Mouse (Mus musculus) lung, embryonic 15.5 days (tissue): ENCODE data around the gene Rho. TPM values are rescaled to one million over a fixed set of nuclear protein-coding genes. Genes with fewer than 3 reads are reported as not detected.

ENCODE experiments used
- ATAC-seq: fragments of 200-750 bp; cut with Nextera tagmentation; 2 replicates; pipeline ENCODE4 v1.8.0; 2017; ENCODE audit warnings: moderate number of reproducible peaks, borderline replicate concordance; ENCODE audit not compliant: low FRiP score, low TSS enrichment; ENCODE audit errors: extremely low read depth
- H3K27ac ChIP-seq: fragments of 300-500 bp; sonication (generic); 2 replicates; pipeline ENCODE4 v1.5.1; 2015; ENCODE audit warnings: moderate library complexity, mild to moderate bottlenecking, inconsistent platforms
- H3K27me3 ChIP-seq: fragments of 300-500 bp; sonication (generic); 2 replicates; pipeline ENCODE4 v1.6.1; 2015; ENCODE audit warnings: inconsistent platforms
- H3K36me3 ChIP-seq: fragments of 300-500 bp; sonication (generic); 2 replicates; pipeline ENCODE4 v1.6.1; 2015; ENCODE audit warnings: inconsistent platforms
- H3K4me1 ChIP-seq: fragments of 300-500 bp; sonication (generic); 2 replicates; pipeline ENCODE4 v1.6.1; 2015; ENCODE audit warnings: inconsistent platforms
- H3K4me2 ChIP-seq: fragments of 300-500 bp; sonication (generic); 2 replicates; pipeline ENCODE4 v1.6.1; 2015; ENCODE audit warnings: inconsistent platforms, mild to moderate bottlenecking, moderate library complexity
- H3K4me3 ChIP-seq: fragments of 300-500 bp; sonication (generic); 2 replicates; pipeline ENCODE4 v1.5.1; 2015; ENCODE audit warnings: mild to moderate bottlenecking, inconsistent platforms
- H3K9ac ChIP-seq: fragments of 300-500 bp; sonication (generic); 2 replicates; pipeline ENCODE4 v1.6.1; 2015; ENCODE audit warnings: inconsistent platforms
- H3K9me3 ChIP-seq: fragments of 300-500 bp; sonication (generic); 2 replicates; pipeline ENCODE4 v1.6.1; 2016; ENCODE audit warnings: inconsistent platforms
- WGBS: fragments of 180-500 bp; shearing (Covaris S2); methylation state at CpG from one replicate; pipeline ENCODE4 v1.1.7; 2015; 5-methylcytosine and 5-hydroxymethylcytosine counted together
- polyA plus RNA-seq: library from polyadenylated mRNA; unstranded; fragments of >200 nt; fragmentation: Nextera tagmentation; extraction: Ambion mirVana; gene quantifications from 2 replicates; pipeline ENCODE4 v1.2.1, GENCODE M21; 2015

The Rho gene
- polyA plus RNA-seq, result 0.20 and 0.35 TPM in 2 replicates

- no peaks in the 10 kb centered on the region for H3K36me3 ChIP-seq
- peaks cover 7% of the 10 kb centered on the region; the same call in 1 of the 2 replicates for H3K4me1 ChIP-seq
- ATAC-seq, result no peak
- 87% methylated on average over 14 of the region's 14 CpGs for WGBS
- H3K9ac ChIP-seq, result no peak within 1 kb of the TSS
- no peaks in the 10 kb centered on the region for H3K27me3 ChIP-seq
- H3K4me2 ChIP-seq, result no peak within 1 kb of the TSS
- H3K27ac ChIP-seq, result no peak within 1 kb of the TSS
- no peak within 1 kb of the TSS for H3K4me3 ChIP-seq
- H3K9me3 ChIP-seq, result no peaks in the 10 kb centered on the region
These were observed at the start of gene Rho for GRCm38 (mm10) chr6:115931639-115932038. Gene Rho (plus strand): TSS chr6:115931748.

- no peak overlapping the region for H3K4me2 ChIP-seq
- H3K36me3 ChIP-seq, result peaks cover 14% of the 10 kb centered on the region
- peak; percentile 25; the same call in 1 of the 2 replicates for ATAC-seq
- H3K27me3 ChIP-seq, result no peaks in the 10 kb centered on the region
- 0 out of 2 replicates have a peak overlapping the region, but pooled peaks have one; percentile 25 for H3K27ac ChIP-seq
- H3K9me3 ChIP-seq, result no peaks in the 10 kb centered on the region
- no peak overlapping the region for H3K4me3 ChIP-seq
- peaks cover 22% of the 10 kb centered on the region for H3K4me1 ChIP-seq
- no peak overlapping the region for H3K9ac ChIP-seq
These were observed 47.5 kb upstream of the Rho start for GRCm38 (mm10) chr6:115884018-115884417.

- Histone ChIP-seq H3K36me3 (peaks cover 14% of the 10 kb centered on the region), H3K4me1 (peaks cover 21% of the 10 kb centered on the region), H3K9me3 (no peaks in the 10 kb centered on the region), H3K4me3 (no peak overlapping the region), H3K27ac (no peak overlapping the region), H3K4me2 (no peak overlapping the region), H3K27me3 (no peaks in the 10 kb centered on the region), H3K9ac (no peak overlapping the region)
- WGBS, result 55% methylated on average over 4 of the region's 4 CpGs
- ATAC-seq, result no peak
These were observed 44.7 kb upstream of the Rho start for GRCm38 (mm10) chr6:115886894-115887293.

- no peak overlapping the region for H3K9ac ChIP-seq
- peaks cover 28% of the 10 kb centered on the region for H3K4me1 ChIP-seq
- H3K27me3 ChIP-seq, result no peaks in the 10 kb centered on the region
- WGBS, result 96% methylated on average over 3 of the region's 3 CpGs
- ATAC-seq, result no peak
- no peak overlapping the region for H3K27ac ChIP-seq
- no peak overlapping the region for H3K4me3 ChIP-seq
- H3K9me3 ChIP-seq, result no peaks in the 10 kb centered on the region
- H3K36me3 ChIP-seq, result peaks cover 14% of the 10 kb centered on the region
- no peak overlapping the region for H3K4me2 ChIP-seq
These were observed 43.3 kb upstream of the Rho start for GRCm38 (mm10) chr6:115888296-115888695.

GRCm38 (mm10) chr6:115890601-115891000 is 40.9 kb upstream of the Rho start:
- Histone ChIP-seq H3K4me2 (no peak overlapping the region), H3K4me3 (no peak overlapping the region), H3K9me3 (no peaks in the 10 kb centered on the region), H3K27me3 (no peaks in the 10 kb centered on the region), H3K4me1 (peaks cover 28% of the 10 kb centered on the region), H3K9ac (no peak overlapping the region; the same call in 1 of the 2 replicates), H3K36me3 (peaks cover 19% of the 10 kb centered on the region), H3K27ac (peak overlapping the region; percentile 89)
- WGBS, result 57% methylated on average over 8 of the region's 8 CpGs
- no peak for ATAC-seq

- H3K9me3 ChIP-seq, result no peaks in the 10 kb centered on the region
- peak; percentile 50 for ATAC-seq
- H3K27me3 ChIP-seq, result no peaks in the 10 kb centered on the region
- peaks cover 28% of the 10 kb centered on the region for H3K4me1 ChIP-seq
- peak overlapping the region; percentile 89 for H3K27ac ChIP-seq
- H3K9ac ChIP-seq, result no peak overlapping the region
- no peak overlapping the region for H3K4me2 ChIP-seq
- WGBS, result 36% methylated on average over 6 of the region's 6 CpGs
- H3K36me3 ChIP-seq, result peaks cover 19% of the 10 kb centered on the region
- H3K4me3 ChIP-seq, result no peak overlapping the region
These were observed 40.5 kb upstream of the Rho start for GRCm38 (mm10) chr6:115891061-115891460.

GRCm38 (mm10) chr6:115891497-115892061 is 40.0 kb upstream of the Rho start:
- H3K27me3 ChIP-seq, result no peaks in the 10 kb centered on the region
- H3K9me3 ChIP-seq, result no peaks in the 10 kb centered on the region
- WGBS, result 26% methylated on average over 8 of the region's 8 CpGs
- peaks cover 28% of the 10 kb centered on the region for H3K4me1 ChIP-seq
- peaks cover 19% of the 10 kb centered on the region for H3K36me3 ChIP-seq
- no peak overlapping the region for H3K4me2 ChIP-seq
- peak; percentile 84 for ATAC-seq
- H3K27ac ChIP-seq, result peak overlapping the region; percentile 89
- H3K4me3 ChIP-seq, result no peak overlapping the region
- H3K9ac ChIP-seq, result no peak overlapping the region

- peak overlapping the region; percentile 89; the same call in 1 of the 2 replicates for H3K27ac ChIP-seq
- no peak overlapping the region for H3K4me2 ChIP-seq
- H3K4me1 ChIP-seq, result peaks cover 32% of the 10 kb centered on the region
- H3K27me3 ChIP-seq, result no peaks in the 10 kb centered on the region
- no peaks in the 10 kb centered on the region for H3K9me3 ChIP-seq
- no peak overlapping the region for H3K4me3 ChIP-seq
- ATAC-seq, result no peak
- WGBS, result 72% methylated on average over 3 of the region's 3 CpGs
- H3K9ac ChIP-seq, result no peak overlapping the region
- H3K36me3 ChIP-seq, result peaks cover 19% of the 10 kb centered on the region
These were observed 39.2 kb upstream of the Rho start for GRCm38 (mm10) chr6:115892363-115892762.

GRCm38 (mm10) chr6:115896346-115896745 is 35.2 kb upstream of the Rho start:
- H3K4me1 ChIP-seq, result peaks cover 20% of the 10 kb centered on the region
- H3K36me3 ChIP-seq, result 0 out of 2 replicates have a peak, but pooled peaks cover 4% of the 10 kb centered on the region
- H3K4me2 ChIP-seq, result no peak overlapping the region
- no peak overlapping the region for H3K4me3 ChIP-seq
- whole genome bisulfite sequencing, result 68% methylated on average over 1 of the region's 1 CpGs
- H3K27me3 ChIP-seq, result no peaks in the 10 kb centered on the region
- peak overlapping the region; percentile 52 for H3K27ac ChIP-seq
- ATAC-seq, result no peak
- H3K9ac ChIP-seq, result no peak overlapping the region
- no peaks in the 10 kb centered on the region for H3K9me3 ChIP-seq

- Histone ChIP-seq H3K36me3 (0 out of 2 replicates have a peak, but pooled peaks cover 4% of the 10 kb centered on the region), H3K4me2 (no peak overlapping the region), H3K27me3 (no peaks in the 10 kb centered on the region), H3K4me1 (peaks cover 19% of the 10 kb centered on the region), H3K4me3 (no peak overlapping the region), H3K9ac (no peak overlapping the region), H3K27ac (peak overlapping the region; percentile 52), H3K9me3 (no peaks in the 10 kb centered on the region)
- 54% methylated on average over 4 of the region's 4 CpGs for WGBS
- no peak for ATAC-seq
These were observed 34.4 kb upstream of the Rho start for GRCm38 (mm10) chr6:115897117-115897516.

- Histone ChIP-seq H3K36me3 (0 out of 2 replicates have a peak, but pooled peaks cover 4% of the 10 kb centered on the region), H3K9ac (no peak overlapping the region), H3K27ac (no peak overlapping the region), H3K4me2 (no peak overlapping the region), H3K4me1 (peaks cover 14% of the 10 kb centered on the region; the same call in 1 of the 2 replicates), H3K9me3 (no peaks in the 10 kb centered on the region), H3K27me3 (no peaks in the 10 kb centered on the region), H3K4me3 (no peak overlapping the region)
- WGBS, result 79% methylated on average over 7 of the region's 7 CpGs
- ATAC-seq, result no peak
These were observed 33.5 kb upstream of the Rho start for GRCm38 (mm10) chr6:115897926-115898520.

GRCm38 (mm10) chr6:115901062-115901461 is 30.5 kb upstream of the Rho start:
- H3K9ac ChIP-seq, result no peak overlapping the region
- peak; percentile 73 for ATAC-seq

More at GRCm38 (mm10) chr6:115901062-115901461, 30.5 kb upstream of the Rho start:
- peaks cover 25% of the 10 kb centered on the region for H3K4me1 ChIP-seq
- H3K4me2 ChIP-seq, result no peak overlapping the region
- H3K4me3 ChIP-seq, result no peak overlapping the region
- H3K27me3 ChIP-seq, result no peaks in the 10 kb centered on the region
- H3K36me3 ChIP-seq, result no peaks in the 10 kb centered on the region
- WGBS, result 11% methylated on average over 3 of the region's 3 CpGs
- no peaks in the 10 kb centered on the region for H3K9me3 ChIP-seq
- H3K27ac ChIP-seq, result peak overlapping the region; percentile 55; the same call in 1 of the 2 replicates
